Mouse (Mus musculus): Measurements from ENCODE around the gene Olfr213.
A peak's percentile ranks its signal among the peaks of the same experiment; 100 is the strongest.
"Not testable (repeated sequence)": the region's sequence is repeated elsewhere in the genome, so short reads cannot be mapped to it uniquely, and the experiment has no call there.

Olfr213 gene

GRCm38 (mm10) chr6:116538156-116538555 lies at the start of gene Olfr213:
Olfr213 (plus strand) TSS chr6:116538456.
- no peak for DNase-seq (ENCODE audit: low spot score in 2 of 2)

- DNase-seq (ENCODE audit: low spot score in 2 of 2), result no peak
Observed at GRCm38 (mm10) chr6:116488791-116489190, 49.5 kb upstream of the Olfr213 start, which contains the start of gene Olfr211. Olfr211 (plus strand) TSS chr6:116489091.

- DNase-seq (ENCODE audit: low spot score in 2 of 2), result no peak
Observed at GRCm38 (mm10) chr6:116493742-116494141, 44.5 kb upstream of the Olfr213 start.

- no peak for DNase-seq (ENCODE audit: low spot score in 2 of 2)
Observed at GRCm38 (mm10) chr6:116495960-116496359, 42.3 kb upstream of the Olfr213 start.

- not testable (repeated sequence) for DNase-seq (ENCODE audit: low spot score in 2 of 2)
Observed at GRCm38 (mm10) chr6:116506302-116507003, 31.8 kb upstream of the Olfr213 start, which contains the start of gene Olfr212. Olfr212 (plus strand) TSS chr6:116506516.

GRCm38 (mm10) chr6:116514832-116515231 lies 23.4 kb upstream of the Olfr213 start:
- no peak for DNase-seq (ENCODE audit: low spot score in 2 of 2)

- DNase-seq (ENCODE audit: low spot score in 2 of 2), result no peak
Observed at GRCm38 (mm10) chr6:116542500-116542899, 4.2 kb downstream of the Olfr213 start.

GRCm38 (mm10) chr6:116550841-116551240 lies 12.6 kb downstream of the Olfr213 start, which contains the start of gene Gm5580:
Gm5580 (plus strand) TSS chr6:116551141.
- DNase-seq (ENCODE audit: low spot score in 2 of 2), result not testable (repeated sequence)

- no peak for DNase-seq (ENCODE audit: low spot score in 2 of 2)
Observed at GRCm38 (mm10) chr6:116553935-116554334, 15.7 kb downstream of the Olfr213 start, which contains the start of gene Olfr214. Olfr214 (plus strand) TSS chr6:116554235.

GRCm38 (mm10) chr6:116554952-116555351 lies 16.7 kb downstream of the Olfr213 start:
- DNase-seq (ENCODE audit: low spot score in 2 of 2), result no peak

- peak in 1 of 2 experiments; percentile 26 for DNase-seq (ENCODE audit: low spot score in 2 of 2)
Observed at GRCm38 (mm10) chr6:116569834-116570233, 31.6 kb downstream of the Olfr213 start.

- DNase-seq (ENCODE audit: low spot score in 2 of 2), result no peak
Observed at GRCm38 (mm10) chr6:116584095-116584494, 45.8 kb downstream of the Olfr213 start, which contains the start of gene Olfr215. Olfr215 (minus strand) TSS chr6:116584195.
